Mouse (Mus musculus) C2C12 (cell line): ENCODE results near the gene Rplp0. TPM values are rescaled to one million over a fixed set of nuclear protein-coding genes. Genes with fewer than 3 reads are reported as not detected.
A peak's percentile ranks its signal among the peaks of the same experiment; 100 is the strongest.
"Not testable (repeated sequence)": the region's sequence is repeated elsewhere in the genome, so short reads cannot be mapped to it uniquely, and the experiment has no call there.

Experiments
- H3K27me3 ChIP-seq: one replicate; pipeline ENCODE4 v1.6.1; 2011; ENCODE audit not compliant: control insufficient read depth, insufficient read depth, insufficient read length
- H3K36me3 ChIP-seq: one replicate; pipeline ENCODE4 v1.6.1; 2011; ENCODE audit not compliant: control insufficient read depth, insufficient read depth
- H3K4me3 ChIP-seq: one replicate; pipeline ENCODE4 v1.5.1; 2011; ENCODE audit warnings: mild to moderate bottlenecking, control low read depth; ENCODE audit not compliant: poor library complexity, insufficient read depth, severe bottlenecking
- H3K79me2 ChIP-seq: one replicate; pipeline ENCODE4 v1.6.1; 2011; ENCODE audit not compliant: control insufficient read depth, insufficient read depth
- H3K79me3 ChIP-seq: one replicate; pipeline ENCODE4 v1.6.1; 2011; ENCODE audit warnings: low read depth, control low read depth
- H3ac ChIP-seq: one replicate; pipeline ENCODE3; 2011; ENCODE audit warnings: low read depth; ENCODE audit not compliant: control insufficient read depth, insufficient read length
- CEBPB ChIP-seq: IDR thresholded peaks from one replicate; pipeline ENCODE4 v1.6.1; 2011; ENCODE audit warnings: low read depth, mild to moderate bottlenecking, control low read depth, moderate library complexity
- CTCF ChIP-seq: IDR thresholded peaks from one replicate; pipeline ENCODE4 v1.5.1; 2011; ENCODE audit not compliant: control insufficient read depth, insufficient read depth, insufficient read length
- FOSL1 ChIP-seq: IDR thresholded peaks from one replicate; pipeline ENCODE4 v1.8.0; 2011; ENCODE audit warnings: mild to moderate bottlenecking, low read length; ENCODE audit not compliant: poor library complexity, insufficient read depth, severe bottlenecking
- MAX ChIP-seq: IDR thresholded peaks from one replicate; pipeline ENCODE4 v1.6.1; 2011; ENCODE audit warnings: mild to moderate bottlenecking, control low read depth
- MYOD1 ChIP-seq: IDR thresholded peaks from one replicate; pipeline ENCODE4 v1.6.1; 2011; ENCODE audit warnings: low read depth; ENCODE audit not compliant: control insufficient read depth, insufficient read length
- MYOG ChIP-seq: IDR thresholded peaks from one replicate; pipeline ENCODE4 v1.6.1; 2011; ENCODE audit not compliant: control insufficient read depth, insufficient read length; ENCODE audit errors: extremely low read depth
- USF1 ChIP-seq: IDR thresholded peaks from one replicate; pipeline ENCODE4 v1.6.1; 2011; ENCODE audit warnings: low read depth, mild to moderate bottlenecking, control low read depth, moderate library complexity
- polyA plus RNA-seq: library from polyadenylated mRNA; unstranded; fragments of >200 nt; fragmentation: generic; extraction: Trizol; gene quantifications from one replicate; pipeline ENCODE4 v1.2.1, GENCODE M21; 2012; ENCODE audit warnings: missing spikeins

Gene Rplp0
- polyA plus RNA-seq, 1 experiment: 5,791 TPM

DNA sequence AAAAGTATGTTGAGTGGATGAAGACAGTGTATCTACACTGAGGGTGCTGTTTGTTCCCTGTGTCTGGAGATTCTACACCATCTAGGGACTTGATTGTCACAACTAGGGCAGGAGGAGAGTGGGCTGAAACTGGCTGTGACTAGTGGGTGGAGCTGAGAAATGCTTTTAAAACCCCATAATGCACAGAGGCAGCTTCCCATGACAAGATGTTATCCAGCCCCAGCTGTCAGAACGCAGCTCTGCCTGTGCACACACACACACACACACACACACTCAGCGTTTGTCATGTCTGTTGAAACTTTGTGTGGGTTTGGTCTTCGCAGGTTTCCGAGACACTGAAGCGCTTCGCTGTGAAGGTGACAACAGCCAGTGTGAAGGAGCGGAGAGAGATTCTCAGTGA, 11.8 kb downstream of the Rplp0 start:
- TF ChIP-seq MYOD1: no peak
- no peak for TF ChIP-seq MYOG
- TF ChIP-seq FOSL1: no peak
- TF ChIP-seq CTCF: no peak
- no peak for TF ChIP-seq USF1
- TF ChIP-seq MAX: no peak
- no peak for TF ChIP-seq CEBPB
- Histone ChIP-seq H3K27me3 (no peaks in the 10 kb centered on the region), H3K79me3 (peaks cover 57% of the 10 kb centered on the region), H3K79me2 (peaks cover 92% of the 10 kb centered on the region), H3K36me3 (peaks cover 57% of the 10 kb centered on the region), H3ac (no peak overlapping the region), H3K4me3 (no peak overlapping the region)

DNA sequence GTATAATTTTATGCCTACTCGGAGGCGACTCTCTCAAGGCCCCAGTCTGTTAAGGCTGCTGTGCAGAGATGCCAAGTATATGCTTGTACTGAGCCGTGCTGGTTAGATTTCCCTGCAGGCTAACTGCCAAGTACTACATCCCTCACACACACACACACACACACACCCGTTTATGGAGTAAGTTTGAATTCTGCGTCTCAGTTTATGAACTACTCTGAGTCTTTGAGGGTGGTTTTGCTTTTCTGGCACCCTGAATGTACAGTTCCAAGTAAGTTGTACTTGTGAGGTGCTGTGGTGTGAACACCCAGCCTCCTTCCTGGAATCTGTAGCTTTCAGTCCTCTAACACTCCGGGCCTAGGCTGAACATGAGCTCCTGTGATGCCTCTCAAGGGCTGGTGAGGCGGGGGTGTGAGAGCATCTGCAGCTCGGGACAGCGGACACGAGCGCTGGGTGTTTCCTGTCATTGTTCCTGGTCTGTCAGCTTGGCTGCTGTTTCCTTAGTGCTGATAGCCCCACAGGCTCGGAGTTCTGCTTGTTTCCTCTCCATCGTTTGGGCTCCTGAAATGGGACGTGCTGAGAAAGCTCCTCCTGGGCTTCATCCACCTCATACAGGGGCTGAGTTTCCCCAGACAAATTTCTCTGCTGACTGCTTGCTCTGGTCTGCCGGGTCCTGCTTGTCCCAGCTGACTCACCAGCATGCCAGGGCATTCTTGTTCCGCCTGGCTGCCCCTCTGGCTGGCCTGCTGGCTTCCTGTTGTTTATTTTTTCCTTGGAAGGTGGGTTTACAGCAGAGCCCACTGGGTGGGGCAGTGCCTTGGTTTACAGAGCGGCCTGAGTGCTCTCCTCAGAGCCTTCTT, 13.6 kb downstream of the Rplp0 start:
- Histone ChIP-seq H3ac (peak overlapping the region; percentile 45), H3K36me3 (peaks cover 65% of the 10 kb centered on the region), H3K79me3 (peaks cover 39% of the 10 kb centered on the region), H3K79me2 (peaks cover 84% of the 10 kb centered on the region), H3K4me3 (no peak overlapping the region), H3K27me3 (no peaks in the 10 kb centered on the region)
- no peak for TF ChIP-seq MAX
- no peak for TF ChIP-seq FOSL1
- no peak for TF ChIP-seq CTCF
- no peak for TF ChIP-seq MYOG
- TF ChIP-seq USF1: no peak
- no peak for TF ChIP-seq MYOD1
- no peak for TF ChIP-seq CEBPB

- Histone ChIP-seq H3K79me2 (peaks cover 63% of the 10 kb centered on the region), H3K36me3 (peaks cover 82% of the 10 kb centered on the region), H3K79me3 (peaks cover 18% of the 10 kb centered on the region), H3K4me3 (no peak overlapping the region), H3ac (no peak overlapping the region), H3K27me3 (no peaks in the 10 kb centered on the region)
- TF ChIP-seq MYOD1: no peak
- TF ChIP-seq CEBPB: no peak
Observed at GRCm38 (mm10) chr5:115574992-115575391, 15.7 kb downstream of the Rplp0 start.

DNA sequence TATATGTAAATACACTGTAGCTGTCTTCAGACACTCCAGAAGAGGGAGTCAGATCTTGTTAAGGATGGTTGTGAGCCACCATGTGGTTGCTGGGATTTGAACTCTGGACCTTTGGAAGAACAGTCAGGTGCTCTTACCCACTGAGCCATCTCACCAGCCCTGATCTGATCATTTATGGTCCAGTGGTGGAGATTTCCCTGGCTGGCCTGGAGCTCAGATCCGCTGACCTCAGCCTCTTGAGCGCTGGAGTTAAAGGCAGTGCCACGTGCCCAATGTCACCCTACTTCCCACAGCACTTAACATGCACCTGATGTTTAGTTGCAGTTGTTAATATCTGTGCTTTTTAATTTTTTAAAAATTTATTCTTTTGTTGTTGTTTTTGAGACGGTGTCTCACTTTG, 18.4 kb downstream of the Rplp0 start:
- not testable (repeated sequence) for H3K79me3 ChIP-seq, H3K4me3 ChIP-seq, H3ac ChIP-seq, H3K27me3 ChIP-seq
- peaks cover 89% of the 10 kb centered on the region for H3K36me3 ChIP-seq
- H3K79me2 ChIP-seq: peaks cover 37% of the 10 kb centered on the region

DNA sequence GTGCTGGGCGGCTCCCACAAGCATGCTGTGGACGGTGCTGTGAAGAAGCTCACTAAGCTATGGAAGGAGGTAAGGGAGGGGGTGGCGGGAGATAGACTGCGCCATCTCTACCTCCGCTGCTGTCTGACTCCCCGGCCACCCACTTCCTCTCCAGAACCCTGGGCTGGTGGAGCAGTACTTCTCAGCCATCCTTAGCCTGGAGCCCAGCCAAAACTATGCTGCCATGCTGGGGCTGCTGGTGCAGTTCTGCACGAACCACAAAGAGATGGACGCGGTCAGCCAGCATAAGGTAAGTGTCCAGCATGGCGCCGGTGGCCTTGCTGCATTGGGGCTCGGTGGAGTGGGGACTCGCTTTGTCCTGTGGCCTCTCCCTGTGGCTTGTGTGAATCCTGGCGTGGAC, 19.7 kb downstream of the Rplp0 start:
- peaks cover 97% of the 10 kb centered on the region for H3K36me3 ChIP-seq
- TF ChIP-seq MAX: no peak
- TF ChIP-seq CTCF: no peak
- TF ChIP-seq MYOG: no peak
- no peak for TF ChIP-seq MYOD1
- TF ChIP-seq CEBPB: no peak
- no peak for TF ChIP-seq FOSL1
- TF ChIP-seq USF1: no peak
- H3ac ChIP-seq: no peak overlapping the region

GRCm38 (mm10) chr5:115579363-115579762, 20.1 kb downstream of the Rplp0 start:
- Histone ChIP-seq H3K79me3 (peaks cover 2% of the 10 kb centered on the region), H3K4me3 (no peak overlapping the region), H3K79me2 (peaks cover 20% of the 10 kb centered on the region), H3K36me3 (peaks cover 96% of the 10 kb centered on the region), H3K27me3 (no peaks in the 10 kb centered on the region), H3ac (no peak overlapping the region)
- TF ChIP-seq MYOG (no peak), USF1 (no peak), CEBPB (no peak), FOSL1 (no peak), CTCF (no peak), MAX (no peak), MYOD1 (no peak)

More for the DNA sequence above, 19.7 kb downstream of the Rplp0 start:
- no peaks in the 10 kb centered on the region for H3K27me3 ChIP-seq
- H3K79me2 ChIP-seq: peaks cover 24% of the 10 kb centered on the region
- H3K4me3 ChIP-seq: no peak overlapping the region
- peaks cover 4% of the 10 kb centered on the region for H3K79me3 ChIP-seq
